Mouse (Mus musculus) kidney, adult 2 months (tissue): ENCODE data around the gene Cmtm5. TPM values are rescaled to one million over a fixed set of nuclear protein-coding genes. Genes with fewer than 3 reads are reported as not detected.
"Not testable (repeated sequence)": the region's sequence is repeated elsewhere in the genome, so short reads cannot be mapped to it uniquely, and the experiment has no call there.

Source experiments
- DNase-seq: peaks from one replicate; pipeline ENCODE4 v3.0.0; 2021
- H3K27ac ChIP-seq: fragments of 200-500 bp; 2 replicates; pipeline ENCODE4 v1.5.1; 2012; ENCODE audit warnings: low read depth, low read length, control low read depth, inconsistent platforms; ENCODE audit not compliant: insufficient read depth
- H3K27me3 ChIP-seq: fragments of 200-500 bp; replicated peaks from 2 replicates; pipeline ENCODE4 v1.6.1; 2012; ENCODE audit warnings: mild to moderate bottlenecking, moderate library complexity, low read length, inconsistent platforms; ENCODE audit not compliant: control insufficient read depth, insufficient read depth
- H3K36me3 ChIP-seq: fragments of 200-500 bp; 2 replicates; pipeline ENCODE4 v1.6.1; 2012; ENCODE audit warnings: mild to moderate bottlenecking, moderate library complexity, low read length, inconsistent platforms; ENCODE audit not compliant: control insufficient read depth, insufficient read depth
- H3K4me1 ChIP-seq: fragments of 200-500 bp; 2 replicates; pipeline ENCODE4 v1.6.1; 2011; ENCODE audit warnings: low read length; ENCODE audit not compliant: control insufficient read depth, insufficient read depth
- H3K4me3 ChIP-seq: fragments of 200-500 bp; 2 replicates; pipeline ENCODE4 v1.5.1; 2011; ENCODE audit warnings: mild to moderate bottlenecking, low read depth, low read length, control low read depth; ENCODE audit not compliant: insufficient read depth
- CTCF ChIP-seq: fragments of 200-500 bp; conservative IDR thresholded peaks from 2 replicates; pipeline ENCODE4 v1.5.1; 2011; ENCODE audit warnings: low read depth, mild to moderate bottlenecking, control low read depth, low read length, moderate library complexity, mixed read lengths; ENCODE audit not compliant: insufficient read depth, insufficient read length
- POLR2A ChIP-seq: fragments of 200-500 bp; IDR thresholded peaks from one replicate; pipeline ENCODE4 v1.6.1; 2011; ENCODE audit warnings: low read depth, low read length, control low read depth
- WGBS: fragments of 180-500 bp; shearing (Covaris S2); methylation state at CpG from one replicate; pipeline ENCODE4 v1.1.7; 2018; 5-methylcytosine and 5-hydroxymethylcytosine counted together
- polyA plus RNA-seq: library from polyadenylated mRNA; depleted of rRNA; stranded (reverse); fragments of >200 nt; gene quantifications from 2 replicates; pipeline ENCODE4 v1.2.3, GENCODE M21; 2012

Gene Cmtm5
- polyA plus RNA-seq, 1 experiment: 0.59 TPM

DNA sequence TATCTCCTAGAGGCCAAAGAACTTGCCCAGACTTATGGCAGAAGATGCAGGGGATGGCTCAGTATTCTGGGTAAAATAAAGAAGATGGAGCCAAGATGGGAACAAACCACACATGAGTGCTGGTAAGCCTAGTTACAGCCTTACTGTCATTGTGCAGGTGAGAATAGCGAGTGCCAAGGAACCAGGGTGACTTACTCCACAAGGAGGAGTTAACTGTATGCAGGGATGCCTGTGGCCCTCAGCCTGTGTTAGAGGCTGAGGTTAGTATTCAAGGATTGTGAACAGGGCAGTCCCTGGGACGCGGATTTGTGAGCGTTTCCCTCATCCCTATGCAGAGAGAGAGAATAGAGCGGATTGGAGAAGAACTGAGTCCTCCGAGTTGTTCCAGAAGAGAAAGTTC lies 15.5 kb downstream of the Cmtm5 start:
- no peak for DNase-seq
- no peak overlapping the region for H3K27ac ChIP-seq
- WGBS: 94% methylated on average over 6 of the region's 6 CpGs
- no peak overlapping the region for H3K4me3 ChIP-seq
- no peaks in the 10 kb centered on the region for H3K27me3 ChIP-seq
- H3K36me3 ChIP-seq: no peaks in the 10 kb centered on the region
- no peaks in the 10 kb centered on the region for H3K4me1 ChIP-seq
- TF ChIP-seq CTCF: no peak
- TF ChIP-seq POLR2A: no peak

- DNase-seq: no peak
- TF ChIP-seq POLR2A (no peak), CTCF (no peak)
- WGBS: 93% methylated on average over 8 of the region's 8 CpGs
- Histone ChIP-seq H3K27me3 (no peaks in the 10 kb centered on the region), H3K4me1 (no peaks in the 10 kb centered on the region), H3K27ac (no peak overlapping the region), H3K4me3 (no peak overlapping the region), H3K36me3 (no peaks in the 10 kb centered on the region)
Measured at GRCm38 (mm10) chr14:54953664-54954206, 17.7 kb downstream of the Cmtm5 start.

- Histone ChIP-seq H3K4me3 (no peak overlapping the region), H3K4me1 (no peaks in the 10 kb centered on the region), H3K27me3 (no peaks in the 10 kb centered on the region), H3K36me3 (no peaks in the 10 kb centered on the region), H3K27ac (no peak overlapping the region)
- WGBS: 78% methylated on average over 3 of the region's 3 CpGs
- TF ChIP-seq POLR2A: no peak
- no peak for TF ChIP-seq CTCF
- no peak for DNase-seq
Measured at GRCm38 (mm10) chr14:54954474-54954873, 18.4 kb downstream of the Cmtm5 start.

- Histone ChIP-seq H3K27ac (no peak overlapping the region), H3K27me3 (no peaks in the 10 kb centered on the region), H3K4me3 (no peak overlapping the region), H3K36me3 (no peaks in the 10 kb centered on the region), H3K4me1 (no peaks in the 10 kb centered on the region)
- 88% methylated on average over 3 of the region's 3 CpGs for WGBS
- TF ChIP-seq CTCF (no peak), POLR2A (no peak)
- no peak for DNase-seq
Measured at GRCm38 (mm10) chr14:54955481-54955880, 19.4 kb downstream of the Cmtm5 start.

DNA sequence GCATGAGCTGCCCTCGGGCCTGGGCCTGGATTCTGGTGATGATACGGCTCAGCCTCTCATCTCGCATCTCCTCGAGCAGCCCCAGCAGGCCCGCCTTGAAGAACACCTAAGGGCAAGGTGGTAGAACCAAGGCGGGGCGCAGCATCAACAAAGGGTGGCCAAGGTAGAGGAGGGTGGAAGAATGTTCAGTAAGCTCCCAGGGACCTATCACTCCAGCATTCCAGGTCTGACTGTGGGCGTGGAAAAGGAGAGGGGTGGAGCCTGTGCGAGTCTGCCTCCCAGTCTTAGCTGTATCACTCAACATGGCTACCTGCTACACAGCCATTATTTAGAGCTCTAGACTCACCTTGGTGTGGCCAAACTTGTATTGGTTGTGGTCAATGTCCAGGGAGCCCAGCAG lies 20.5 kb downstream of the Cmtm5 start:
- Histone ChIP-seq H3K4me3 (no peak overlapping the region), H3K36me3 (no peaks in the 10 kb centered on the region), H3K27ac (no peak overlapping the region), H3K27me3 (no peaks in the 10 kb centered on the region), H3K4me1 (no peaks in the 10 kb centered on the region)
- no peak for DNase-seq
- 91% methylated on average over 9 of the region's 9 CpGs for WGBS
- TF ChIP-seq CTCF (no peak), POLR2A (no peak)

GRCm38 (mm10) chr14:54958503-54958902 lies 22.4 kb downstream of the Cmtm5 start:
- H3K27me3 ChIP-seq: no peaks in the 10 kb centered on the region
- H3K4me3 ChIP-seq: no peak overlapping the region
- H3K27ac ChIP-seq: no peak overlapping the region
- no peaks in the 10 kb centered on the region for H3K36me3 ChIP-seq
- 71% methylated on average over 4 of the region's 4 CpGs for WGBS
- TF ChIP-seq CTCF (no peak), POLR2A (no peak)
- DNase-seq: no peak
- no peaks in the 10 kb centered on the region for H3K4me1 ChIP-seq

DNA sequence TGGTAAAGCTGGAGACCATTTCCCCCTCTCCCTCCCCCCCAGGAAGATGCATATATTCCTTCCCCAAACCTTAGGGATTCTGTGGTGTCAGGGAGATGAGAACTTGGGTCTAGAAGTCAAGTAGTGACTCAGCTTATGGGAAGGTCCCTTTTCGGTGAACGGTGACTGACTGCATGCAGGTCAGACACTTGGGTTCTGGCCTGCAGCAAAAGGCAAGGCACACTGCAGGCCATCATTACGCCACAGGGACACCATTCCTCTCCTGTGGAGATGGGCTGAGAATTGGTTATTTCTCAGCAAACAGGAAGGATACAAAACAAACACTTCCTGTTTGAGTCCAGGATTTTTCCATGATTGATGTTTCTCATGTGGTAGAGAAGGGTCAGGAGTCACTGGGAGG lies 23.1 kb downstream of the Cmtm5 start:
- DNase-seq: no peak
- WGBS: 81% methylated on average over 3 of the region's 3 CpGs
- TF ChIP-seq CTCF (no peak), POLR2A (no peak)
- H3K27ac ChIP-seq: no peak overlapping the region
- no peak overlapping the region for H3K4me3 ChIP-seq
- no peaks in the 10 kb centered on the region for H3K36me3 ChIP-seq
- H3K4me1 ChIP-seq: no peaks in the 10 kb centered on the region
- H3K27me3 ChIP-seq: no peaks in the 10 kb centered on the region

DNA sequence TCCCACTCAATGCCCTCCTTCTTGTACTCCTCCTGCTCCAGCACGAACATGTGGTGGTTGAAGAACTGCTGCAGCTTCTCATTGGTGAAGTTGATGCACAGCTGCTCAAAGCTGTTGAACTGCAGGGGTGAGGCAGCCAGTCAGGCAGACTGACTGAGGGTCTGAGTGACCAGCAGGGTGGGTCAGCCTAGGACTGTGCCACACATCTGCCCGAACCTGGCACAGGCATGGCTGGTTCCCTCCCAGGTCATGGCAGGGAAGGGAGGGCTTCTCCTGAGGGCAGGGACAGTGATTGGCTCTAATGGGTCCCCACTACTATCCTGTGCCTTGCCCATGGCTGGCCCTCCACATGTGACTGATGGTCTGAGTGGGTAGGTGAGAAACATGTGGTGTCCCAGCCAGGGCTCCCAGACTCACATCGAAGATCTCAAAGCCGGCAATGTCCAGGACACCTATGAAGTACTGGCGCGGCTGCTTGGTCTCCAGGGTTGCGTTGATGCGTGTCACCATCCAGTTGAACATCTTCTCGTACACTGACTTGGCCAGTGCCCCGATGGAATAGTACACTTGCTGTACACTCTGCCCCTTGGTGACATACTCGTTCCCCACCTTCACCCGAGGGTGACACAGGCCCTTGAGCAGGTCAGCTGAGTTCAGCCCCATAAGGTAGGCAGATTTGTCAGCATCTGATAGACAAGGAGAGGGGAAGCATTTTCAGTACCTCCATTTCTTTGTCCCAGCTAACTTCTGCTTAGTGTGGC lies 24.0 kb downstream of the Cmtm5 start:
- not testable (repeated sequence) for H3K4me1 ChIP-seq, H3K36me3 ChIP-seq, DNase-seq, H3K4me3 ChIP-seq, H3K27me3 ChIP-seq, H3K27ac ChIP-seq
- WGBS: 89% methylated on average over 12 of the region's 12 CpGs
